Mouse (Mus musculus): ENCODE measurements around the gene Dlx1. TPM values are rescaled to one million over a fixed set of nuclear protein-coding genes. Genes with fewer than 3 reads are reported as not detected.

Dlx1 gene
- polyA plus RNA-seq, 1 experiment, result 8.9 TPM

DNA sequence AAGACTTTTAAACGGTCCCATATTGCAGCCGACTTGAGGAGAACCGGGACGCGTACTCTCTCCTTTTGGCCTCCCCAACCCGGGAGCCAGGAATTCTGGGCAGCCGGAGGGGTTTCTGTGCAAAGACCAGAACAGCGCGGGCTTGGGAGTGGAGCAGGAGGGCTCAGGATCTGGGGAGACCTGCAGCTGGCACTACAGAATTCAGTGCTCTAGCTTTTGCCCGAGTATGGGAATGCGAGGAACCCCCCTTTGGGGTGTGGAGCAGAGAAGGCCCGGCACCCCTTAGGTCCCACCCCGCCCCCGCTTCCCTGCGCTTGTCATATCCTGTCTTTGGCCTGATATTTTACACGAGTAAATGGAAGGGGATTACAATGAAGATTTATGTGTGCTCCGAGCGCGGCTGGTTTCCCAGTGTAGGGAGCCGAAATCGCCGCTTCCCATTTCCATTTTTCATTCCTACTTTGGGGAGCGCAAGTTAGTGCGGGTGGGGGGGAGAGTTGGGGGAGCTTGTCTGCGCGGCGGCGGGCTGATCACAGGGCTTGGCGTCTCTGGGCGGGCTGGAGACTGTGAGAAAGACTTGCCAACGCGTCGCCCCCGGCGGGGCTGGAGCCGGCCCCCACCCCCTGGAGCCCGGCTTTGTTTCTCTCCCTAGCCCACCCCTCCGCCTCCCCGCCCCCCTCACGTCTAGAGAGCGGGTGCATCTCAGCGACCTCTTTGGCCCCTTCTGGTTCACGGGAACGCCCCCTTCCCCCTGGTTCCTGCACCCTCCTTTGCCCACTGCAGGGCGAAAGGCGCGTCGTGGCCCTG, 12.9 kb downstream of the Dlx1 start:
- TF ChIP-seq GATA1 (IDR thresholded peaks at IDR 0.05; ENCODE audit: low read length), result no peak

DNA sequence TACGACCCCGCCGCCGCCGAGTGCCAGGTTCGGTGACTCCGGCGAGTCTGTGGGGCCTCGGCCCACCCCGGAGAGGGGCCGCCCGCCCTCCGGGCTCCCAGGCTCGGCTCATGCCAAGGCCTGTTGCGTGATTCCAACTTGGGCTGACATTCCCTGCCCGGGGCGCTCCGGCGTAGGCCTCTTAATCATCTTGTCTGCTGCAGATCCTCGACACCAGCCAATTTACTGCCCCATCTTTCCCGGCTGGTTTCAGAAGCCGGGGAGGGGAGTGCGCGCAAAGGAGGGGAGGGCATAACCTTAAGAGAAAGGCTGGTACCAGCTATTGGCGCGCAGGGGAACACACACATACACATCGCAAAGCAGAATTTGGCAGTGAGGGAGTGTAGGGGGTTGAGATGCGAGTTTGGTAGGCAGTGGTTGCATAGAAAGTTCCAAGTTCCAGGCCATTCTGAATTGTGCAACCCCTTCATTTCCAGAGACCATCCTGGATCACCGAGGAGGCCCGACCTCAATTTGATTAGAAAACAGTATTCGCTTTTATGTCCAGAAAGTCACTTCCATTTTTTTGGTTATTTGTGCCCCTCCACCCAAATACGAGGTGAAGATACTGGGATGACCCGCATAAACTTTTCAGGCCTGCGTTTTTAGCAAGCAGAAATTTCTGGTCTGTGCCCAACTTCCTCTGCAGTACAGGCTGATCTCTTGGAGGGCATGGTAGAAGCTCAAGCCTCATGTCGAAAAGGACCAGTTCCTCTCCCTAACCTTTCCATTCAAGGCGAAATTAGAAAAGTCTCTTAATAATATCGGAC, 13.7 kb downstream of the Dlx1 start:
- TF ChIP-seq GATA1 (IDR thresholded peaks at IDR 0.05; ENCODE audit: low read length), result no peak

DNA sequence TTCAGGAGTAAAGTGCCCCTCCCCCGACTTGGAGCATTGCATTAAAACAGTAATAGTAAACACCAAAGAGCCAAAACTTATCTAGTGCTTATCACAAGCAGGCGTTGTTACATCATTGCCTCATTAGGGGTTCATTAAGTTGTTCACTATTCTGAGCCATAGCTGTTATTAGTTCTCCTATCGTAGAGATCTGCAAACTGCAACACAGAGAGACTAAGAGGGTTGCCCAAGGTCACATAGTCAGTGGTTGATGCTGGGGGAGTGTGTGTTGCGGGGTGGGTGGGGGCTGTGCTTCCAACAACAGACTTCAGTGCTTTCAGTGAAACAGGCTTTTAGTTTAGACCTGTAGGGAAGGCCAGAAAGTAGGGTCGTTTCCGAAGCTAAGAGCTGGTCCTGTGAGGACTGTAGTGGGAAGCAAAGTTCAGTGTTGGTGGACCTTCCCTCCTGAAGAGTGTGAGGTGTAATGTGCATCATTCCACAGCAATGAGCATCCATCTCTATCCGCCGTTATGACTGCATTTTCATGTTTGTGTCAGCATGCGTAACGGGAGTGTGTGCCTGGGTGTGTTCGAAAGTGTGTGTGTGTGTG, 14.4 kb downstream of the Dlx1 start:
- TF ChIP-seq GATA1 (IDR thresholded peaks at IDR 0.05; ENCODE audit: low read length), result no peak

DNA sequence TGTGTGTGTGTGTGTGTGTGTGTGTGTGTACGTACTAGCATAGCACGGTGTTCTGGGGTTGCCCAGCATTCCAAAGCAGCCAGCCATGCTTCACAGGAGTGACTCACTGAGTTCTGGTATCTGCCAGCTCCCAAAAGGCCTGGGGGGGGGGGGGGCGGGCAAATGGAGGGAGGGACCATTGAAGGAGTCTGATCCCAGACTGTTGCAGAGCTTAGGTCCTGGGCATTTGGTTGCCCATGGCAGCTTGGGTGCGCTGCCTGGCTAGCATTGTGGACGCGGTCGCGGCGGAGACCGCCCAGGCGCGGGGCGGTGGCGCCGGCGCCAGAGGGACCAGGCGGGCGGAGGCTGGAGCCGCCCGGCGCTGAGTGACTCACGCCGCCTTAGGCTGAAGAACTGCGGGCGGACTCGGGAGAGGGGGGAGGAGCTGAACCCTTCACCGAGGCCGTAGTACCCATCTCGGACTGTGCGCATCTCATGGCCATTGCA, 14.9 kb downstream of the Dlx1 start:
- no peak for TF ChIP-seq GATA1 (IDR thresholded peaks at IDR 0.05; ENCODE audit: low read length)

DNA sequence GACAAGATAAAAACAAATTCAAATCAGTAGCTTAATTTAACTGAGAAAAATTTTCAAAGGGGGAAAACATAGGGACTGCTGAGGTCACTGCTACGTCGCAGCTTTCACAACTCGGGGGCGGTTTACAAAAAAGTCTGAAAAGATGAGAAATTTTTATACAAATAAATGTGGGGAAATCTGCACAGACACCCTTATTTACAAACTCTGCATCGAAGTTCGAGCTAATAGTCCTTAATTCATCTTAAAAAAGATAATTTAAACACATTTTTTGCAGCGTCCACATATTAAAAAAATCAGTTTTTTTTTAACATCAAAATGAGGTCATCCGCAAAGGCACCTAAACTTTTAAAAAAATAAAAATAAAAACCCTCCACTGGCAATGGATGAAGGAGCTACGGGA, 15.6 kb downstream of the Dlx1 start:
- no peak for TF ChIP-seq GATA1 (IDR thresholded peaks at IDR 0.05; ENCODE audit: low read length)

DNA sequence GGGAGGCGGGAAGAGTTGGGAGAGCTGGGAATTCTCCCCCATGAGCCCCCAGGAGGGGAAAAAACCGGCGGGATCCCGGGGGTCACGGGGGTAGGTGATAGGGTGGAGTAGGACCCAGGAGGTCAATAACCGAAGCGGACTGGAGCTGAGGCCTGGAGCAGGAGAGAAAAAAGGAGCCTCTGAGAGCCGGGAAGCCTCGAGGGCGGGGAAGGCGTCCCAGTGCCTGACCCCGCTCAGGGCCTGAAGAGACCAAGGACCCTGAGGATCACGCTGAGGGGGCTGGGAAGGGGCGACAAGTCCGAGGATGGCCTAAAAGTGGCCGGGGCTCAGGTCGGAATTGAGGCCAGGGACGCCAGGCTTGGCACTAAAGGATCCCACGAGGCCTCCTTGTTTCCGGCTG, 16.0 kb downstream of the Dlx1 start:
- no peak for TF ChIP-seq GATA1 (IDR thresholded peaks at IDR 0.05; ENCODE audit: low read length)

DNA sequence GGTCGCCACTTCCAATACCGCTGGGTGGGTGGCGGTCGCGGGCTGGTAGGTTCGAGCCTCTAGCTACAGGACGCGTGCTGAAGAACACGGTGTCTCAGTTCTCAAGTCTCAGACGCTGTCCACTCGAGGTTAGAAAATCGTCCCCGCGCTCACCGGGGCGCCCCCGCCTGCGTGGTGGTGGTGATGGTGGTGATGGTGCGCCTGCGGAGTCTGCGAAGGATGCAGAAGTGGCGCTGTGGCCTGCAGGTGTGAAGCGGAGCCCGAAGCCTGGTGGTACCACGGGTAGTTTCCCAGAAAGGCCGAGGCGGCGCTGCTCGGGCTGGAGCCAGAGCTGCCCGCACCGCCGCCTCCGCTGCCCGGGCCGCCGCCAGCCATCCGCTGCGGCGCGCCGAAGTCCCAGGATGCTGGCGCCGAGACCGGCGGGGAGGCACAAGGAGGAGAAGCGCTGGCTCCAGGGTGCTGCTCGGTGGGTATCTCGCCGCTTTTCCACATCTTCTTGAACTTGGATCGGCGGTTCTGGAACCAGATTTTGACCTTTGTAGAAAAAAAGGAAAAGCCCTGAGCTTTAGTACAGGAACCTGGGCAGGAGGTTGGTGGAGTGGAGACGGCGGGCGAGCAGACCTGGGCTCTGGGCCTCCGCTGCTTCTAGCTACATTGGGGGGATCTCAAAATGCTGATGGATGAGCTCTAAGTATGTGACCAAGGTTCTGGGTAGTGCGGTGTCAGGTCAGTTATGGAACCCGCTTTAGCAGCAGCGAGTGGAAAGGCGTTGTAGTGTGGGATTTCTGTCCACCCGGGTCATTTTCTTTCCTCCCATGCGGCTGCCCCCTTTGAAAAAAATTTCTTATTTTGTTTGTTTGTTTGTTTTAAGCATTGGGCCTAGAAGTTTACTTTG, 16.7 kb downstream of the Dlx1 start:
- TF ChIP-seq GATA1 (IDR thresholded peaks at IDR 0.05; ENCODE audit: low read length), result no peak

DNA sequence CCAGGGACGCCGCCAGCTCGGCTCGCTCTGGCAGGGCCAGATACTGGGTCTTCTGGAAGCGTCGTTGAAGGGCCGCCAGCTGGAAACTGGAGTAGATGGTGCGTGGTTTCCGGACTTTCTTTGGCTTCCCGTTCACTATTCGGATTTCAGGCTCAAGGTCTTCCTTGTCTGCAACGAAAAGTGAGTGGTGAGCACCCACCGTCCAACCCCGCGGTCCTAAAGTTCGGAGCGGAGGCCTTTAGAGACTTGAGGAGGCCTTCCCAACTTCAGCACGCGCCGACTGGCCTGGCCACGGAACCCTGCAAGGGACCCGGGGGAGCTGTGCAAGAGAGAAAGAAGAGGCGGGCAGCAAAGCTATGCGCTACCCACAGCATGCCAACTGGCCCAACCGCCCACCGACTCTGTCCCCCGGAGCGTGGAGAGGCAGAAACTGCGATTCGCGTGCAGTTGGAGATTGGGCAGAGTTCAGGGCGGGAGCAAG, 17.5 kb downstream of the Dlx1 start:
- TF ChIP-seq GATA1 (IDR thresholded peaks at IDR 0.05; ENCODE audit: low read length), result no peak

DNA sequence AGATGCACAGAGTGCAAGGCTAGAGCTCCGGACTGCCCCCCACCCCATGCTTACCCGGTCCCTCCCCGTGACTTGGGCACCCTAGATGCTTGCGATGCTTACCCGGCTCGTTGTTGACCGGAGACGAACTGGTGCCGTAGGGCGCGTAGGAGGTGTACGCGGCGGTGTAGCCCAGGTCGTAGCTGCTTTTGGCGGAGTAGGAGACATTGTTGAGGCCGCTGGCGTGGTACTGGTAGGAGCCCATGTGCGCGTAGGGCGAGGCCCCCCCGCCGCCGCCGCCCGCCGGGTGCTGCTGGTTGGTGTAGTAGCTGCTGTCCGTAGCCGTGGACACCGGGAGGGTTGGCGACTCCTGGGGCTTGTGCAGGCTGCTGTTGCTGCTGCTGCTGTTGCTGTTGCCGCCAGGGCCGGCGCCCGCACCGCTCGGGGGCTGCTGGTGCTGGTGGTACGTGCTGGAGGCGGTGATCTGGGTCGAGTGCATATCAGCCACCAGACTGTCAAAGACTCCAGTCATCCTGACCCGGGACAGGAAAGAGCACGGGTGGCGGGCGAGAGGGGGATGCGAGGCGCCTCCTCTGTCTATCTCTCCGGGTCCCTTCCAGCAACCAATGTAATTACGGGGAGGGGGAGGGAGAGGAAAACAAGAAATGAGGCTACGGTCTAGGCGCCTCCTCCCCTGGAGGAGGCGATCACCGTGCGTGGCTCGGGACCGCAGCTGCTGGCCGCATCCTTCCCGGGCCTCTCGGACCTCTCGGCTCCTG, 18.1 kb downstream of the Dlx1 start:
- TF ChIP-seq GATA1 (IDR thresholded peaks at IDR 0.05; ENCODE audit: low read length), result no peak

DNA sequence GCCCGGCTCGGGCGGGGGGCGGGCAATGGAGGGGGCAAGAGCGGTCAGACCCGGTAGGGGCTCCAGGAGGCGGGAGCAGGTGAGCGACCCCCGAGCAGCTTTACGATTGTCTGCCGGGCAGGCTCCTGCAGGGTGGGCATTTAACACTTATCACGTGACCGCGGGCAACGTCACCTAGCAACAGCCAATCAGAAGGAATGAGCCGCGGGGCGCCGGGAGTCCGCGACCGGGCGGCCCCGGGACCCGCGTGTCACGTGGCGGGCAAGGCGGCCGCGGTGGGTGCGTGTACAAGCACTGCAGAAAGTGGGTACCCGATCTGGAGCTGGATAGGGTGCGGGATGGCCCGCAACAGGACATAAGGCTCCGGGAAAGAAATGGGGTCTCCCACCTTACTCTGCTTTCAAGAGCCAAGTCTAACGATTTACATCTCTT, 18.7 kb downstream of the Dlx1 start, which contains the start of gene Dlx2:
TSS of gene Dlx2 (minus strand) at position 115 of the 432 bp plus-strand sequence.
- no peak for TF ChIP-seq GATA1 (IDR thresholded peaks at IDR 0.05; ENCODE audit: low read length)

DNA sequence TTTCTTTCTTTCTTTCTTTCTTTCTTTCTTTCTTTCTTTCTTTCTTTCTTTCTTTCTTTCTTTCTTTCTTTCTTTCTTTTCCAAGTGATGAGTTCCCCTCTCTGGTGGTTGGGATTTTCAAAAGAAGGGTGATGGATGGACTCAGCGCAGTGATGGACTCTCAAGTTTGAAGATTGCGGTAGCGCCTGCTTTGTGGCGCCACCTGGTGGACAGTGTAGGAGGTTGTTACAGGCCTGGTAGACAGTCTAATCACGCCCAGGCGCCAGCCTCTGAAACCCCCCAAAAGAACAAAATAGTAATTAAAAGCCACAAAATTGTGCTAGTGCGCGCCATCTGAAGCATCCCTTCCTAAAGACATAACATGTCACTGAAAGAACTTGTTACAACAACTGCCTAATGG, 19.9 kb downstream of the Dlx1 start:
- no peak for TF ChIP-seq GATA1 (IDR thresholded peaks at IDR 0.05; ENCODE audit: low read length)

DNA sequence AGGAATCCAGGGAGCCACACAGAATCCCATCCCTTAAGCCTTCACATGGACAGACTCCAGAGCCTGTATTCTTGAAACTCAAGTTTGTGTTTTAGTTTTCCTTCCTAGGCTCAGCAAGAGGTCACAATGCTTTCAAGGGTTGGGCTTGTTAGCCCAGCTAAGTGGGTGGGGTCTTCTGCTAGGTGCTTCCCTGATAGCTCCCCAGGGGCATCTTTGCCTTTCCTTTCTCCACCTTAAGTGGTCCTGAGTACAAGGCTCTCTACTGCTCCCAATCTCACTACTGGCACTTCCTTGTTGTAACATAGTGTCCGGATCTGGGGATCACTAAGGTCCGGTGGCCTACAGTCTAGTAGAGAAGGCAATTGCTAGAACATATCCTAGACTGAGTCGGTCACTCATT, 22.4 kb downstream of the Dlx1 start:
- no peak for TF ChIP-seq GATA1 (IDR thresholded peaks at IDR 0.05; ENCODE audit: low read length)

DNA sequence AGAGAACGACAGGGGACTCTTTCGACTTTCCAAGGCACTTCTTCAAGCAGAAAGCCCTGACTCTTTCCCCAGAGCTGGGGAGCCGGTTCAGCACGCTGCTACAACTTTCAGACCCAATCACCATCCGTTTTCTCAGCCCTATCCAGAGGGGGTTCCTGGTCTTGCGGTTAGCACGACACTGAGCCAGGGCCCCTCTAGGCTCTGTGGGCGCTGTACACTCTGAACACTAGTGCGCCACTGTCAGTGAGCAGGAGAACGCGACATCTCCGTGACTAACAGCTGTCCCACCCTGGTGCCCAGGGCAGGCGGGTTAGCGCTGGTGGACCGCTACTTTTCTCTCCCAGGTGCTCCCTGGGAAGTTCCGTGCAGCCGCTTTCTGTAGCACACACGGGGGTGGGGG, 23.8 kb downstream of the Dlx1 start:
- no peak for TF ChIP-seq GATA1 (IDR thresholded peaks at IDR 0.05; ENCODE audit: low read length)

DNA sequence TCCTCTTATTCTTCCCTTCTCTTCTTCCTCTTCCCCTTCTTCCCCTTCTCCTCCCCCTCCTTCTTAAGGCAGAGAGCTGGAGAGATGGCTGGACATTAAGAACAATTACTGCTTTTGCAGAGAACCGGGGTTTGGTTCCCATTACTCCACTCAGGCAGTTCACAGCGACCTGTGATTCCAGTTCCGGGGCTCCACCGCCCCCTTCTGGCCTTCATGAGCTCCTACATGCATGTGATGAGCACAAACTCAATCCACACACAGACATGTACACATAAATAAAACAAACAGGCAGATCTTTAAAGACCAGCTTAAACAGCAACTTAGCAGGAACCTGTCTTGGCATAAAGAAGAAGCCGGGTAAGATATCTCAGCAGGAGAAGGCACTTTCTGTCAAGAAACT, 28.2 kb downstream of the Dlx1 start:
- no peak for TF ChIP-seq GATA1 (IDR thresholded peaks at IDR 0.05; ENCODE audit: low read length)
